Mouse (Mus musculus) A20 (cell line): ENCODE measurements around the gene Timm23.
"Not testable (repeated sequence)": the region's sequence is repeated elsewhere in the genome, so short reads cannot be mapped to it uniquely, and the experiment has no call there.

ENCODE experiments used
- DNase-seq: peaks from one replicate; pipeline ENCODE4 v3.0.0-alpha.2; 2011; ENCODE audit warnings: low read depth, low spot score

The Timm23 gene

DNA sequence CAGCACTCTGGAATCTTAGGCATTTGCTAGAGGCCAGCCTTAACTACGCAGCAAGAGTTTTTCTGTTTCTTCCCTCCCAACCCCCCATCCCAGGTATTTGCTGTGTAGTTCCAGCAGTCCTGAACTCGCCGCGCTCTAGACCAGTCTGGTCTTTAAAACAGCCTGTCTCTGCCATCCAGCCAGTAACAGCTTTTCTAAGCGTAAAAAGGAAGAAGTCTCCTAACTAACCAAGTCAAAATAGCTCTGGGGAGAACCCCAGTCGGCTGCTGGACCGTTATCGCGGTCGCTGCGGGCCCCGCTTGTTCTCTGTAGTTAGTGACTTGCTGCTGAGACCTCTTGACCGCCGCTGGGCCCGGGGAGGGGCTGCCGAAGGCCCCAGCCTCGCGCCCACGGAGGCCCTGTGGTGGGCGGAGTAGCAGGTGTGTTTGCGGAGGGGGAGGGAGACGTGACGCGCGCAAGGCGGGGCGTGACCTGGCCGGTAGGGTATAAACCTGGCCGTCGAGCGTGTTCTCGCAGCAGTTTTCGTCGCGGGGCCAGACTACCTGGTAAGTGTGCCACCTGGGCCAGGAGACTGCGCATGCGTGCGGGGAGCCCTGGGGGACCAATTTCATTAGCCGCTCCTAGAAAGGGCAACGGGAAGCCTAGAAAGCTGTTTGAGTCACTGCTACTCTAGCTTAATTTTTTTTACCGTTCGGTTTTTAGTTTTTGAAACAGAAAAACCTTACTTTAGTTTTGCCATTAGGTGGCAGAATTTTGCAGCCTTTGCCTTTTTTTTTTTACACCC lies 36.2 kb downstream of the Timm23 start:
- DNase-seq = peak; percentile 94

DNA sequence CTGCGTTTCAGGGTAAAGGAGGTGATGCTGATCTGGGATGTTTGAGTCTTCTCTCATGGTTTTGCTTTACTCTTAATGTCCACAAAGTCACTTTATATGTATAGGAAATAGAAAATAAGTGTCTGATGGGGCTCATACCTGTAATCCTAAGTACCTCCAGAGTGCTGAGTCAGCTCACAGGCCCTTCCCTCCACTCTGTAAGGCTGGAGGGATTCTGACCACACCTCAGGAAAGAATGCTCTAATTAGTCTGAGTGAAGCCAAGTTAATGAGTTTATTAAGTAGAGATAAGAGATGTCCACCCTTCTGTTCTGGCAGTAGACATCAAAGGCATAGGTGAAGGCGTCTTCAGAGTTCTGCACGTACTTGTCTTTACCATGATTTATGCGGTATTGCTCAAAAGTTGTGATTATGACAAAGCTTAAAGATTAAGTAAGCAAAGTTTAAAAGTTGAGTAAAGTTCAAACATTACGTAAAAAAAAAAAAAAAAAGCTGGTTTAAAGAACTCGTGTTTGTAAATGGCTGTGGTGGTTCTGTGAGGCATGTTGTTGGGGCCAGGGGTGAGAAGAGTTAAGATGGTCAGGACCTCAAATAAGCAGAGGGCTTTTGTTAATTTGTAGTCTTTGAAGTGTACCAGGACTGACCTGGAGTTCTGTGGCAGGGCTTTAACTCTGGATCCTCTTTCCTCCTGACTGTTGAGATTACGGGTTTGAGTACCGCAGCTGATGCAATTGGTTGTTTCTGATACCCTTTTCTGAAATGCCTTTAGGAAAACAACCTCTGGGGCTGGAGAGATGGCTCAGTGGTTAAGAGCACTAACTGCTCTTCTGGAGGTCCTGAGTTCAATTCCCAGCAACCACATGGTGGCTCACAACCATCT lies 37.3 kb downstream of the Timm23 start:
- DNase-seq = no peak

DNA sequence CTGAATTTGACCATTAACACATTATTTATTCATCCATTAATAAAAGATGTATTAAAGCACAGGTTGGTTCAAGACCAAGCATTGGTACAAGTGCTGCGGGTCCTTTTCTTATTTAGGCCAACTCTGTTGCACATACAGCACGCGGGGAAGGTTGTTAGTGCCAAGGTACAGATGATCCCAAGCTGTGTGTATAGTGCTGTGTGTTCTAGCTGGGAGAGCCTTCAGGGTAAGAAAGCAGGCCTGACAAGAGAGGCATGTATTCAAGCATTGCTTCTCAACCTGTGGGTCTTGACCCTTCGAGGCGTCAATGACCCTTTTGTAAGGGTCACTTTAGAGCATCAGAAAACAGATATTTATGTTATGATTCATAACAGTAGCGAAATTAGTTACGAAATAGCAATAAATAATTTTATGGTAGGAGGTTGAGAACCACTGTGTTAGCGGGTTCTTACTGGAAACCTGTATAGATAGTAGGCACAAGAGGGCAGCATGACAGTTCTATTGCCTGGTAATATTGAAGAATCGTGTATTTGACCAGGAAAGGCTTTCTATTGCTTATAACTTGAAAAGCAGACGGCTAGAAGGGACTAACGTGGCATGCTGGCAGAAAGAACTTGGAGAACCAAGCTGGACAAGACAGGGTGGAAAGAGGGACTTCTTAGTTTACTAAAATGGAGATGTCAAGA lies 38.4 kb downstream of the Timm23 start:
- DNase-seq = no peak

GRCm38 (mm10) chr14:32162231-32162630 lies 39.5 kb downstream of the Timm23 start:
- no peak for DNase-seq

DNA sequence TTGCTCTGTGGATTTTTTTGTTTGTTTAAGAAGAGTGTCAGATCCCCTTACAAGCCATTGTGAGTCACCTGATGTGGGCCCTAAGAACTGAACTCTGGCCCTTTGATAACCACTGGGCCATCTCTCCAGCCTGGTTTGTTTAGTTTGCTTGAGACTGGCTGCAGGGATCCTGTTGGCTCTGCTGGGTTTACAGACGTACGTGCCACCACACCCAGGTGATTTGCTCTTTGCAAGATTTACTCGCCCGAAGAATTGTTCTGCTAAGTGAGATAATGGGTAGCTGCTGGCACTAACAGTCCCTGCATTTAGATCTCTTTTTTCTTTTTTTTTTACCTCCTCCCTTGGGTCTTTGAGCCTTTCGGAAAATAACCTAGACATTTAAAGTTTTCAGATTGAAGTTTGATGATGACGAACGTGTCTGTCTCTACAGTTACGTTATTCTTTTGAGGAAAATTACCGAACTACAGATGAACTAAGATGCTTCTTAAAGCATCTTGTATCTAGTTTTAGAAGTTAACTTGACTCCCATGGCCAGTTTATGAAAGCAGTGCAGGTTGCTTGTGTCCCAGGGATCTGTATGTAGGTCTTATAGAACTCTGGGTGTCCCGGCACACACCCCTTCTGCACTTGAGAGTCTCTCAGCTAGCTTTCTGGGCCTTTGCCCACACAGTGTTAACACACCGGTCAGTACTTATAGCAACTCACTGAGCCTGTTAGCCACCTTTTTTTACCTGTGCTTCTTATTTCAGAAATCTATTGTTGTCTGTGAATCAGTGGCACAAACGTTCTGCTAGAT lies 40.4 kb downstream of the Timm23 start:
- DNase-seq = no peak

- DNase-seq = no peak
These were observed 41.1 kb downstream of the Timm23 start for GRCm38 (mm10) chr14:32160563-32160962.

- DNase-seq = peak; percentile 99
These were observed 41.9 kb downstream of the Timm23 start, which contains the start of gene Ncoa4 for GRCm38 (mm10) chr14:32159690-32160246. Gene Ncoa4, plus strand, starts transcription at chr14:32159865.

GRCm38 (mm10) chr14:32159150-32159670 lies 42.5 kb downstream of the Timm23 start:
- DNase-seq = peak; percentile 87

DNA sequence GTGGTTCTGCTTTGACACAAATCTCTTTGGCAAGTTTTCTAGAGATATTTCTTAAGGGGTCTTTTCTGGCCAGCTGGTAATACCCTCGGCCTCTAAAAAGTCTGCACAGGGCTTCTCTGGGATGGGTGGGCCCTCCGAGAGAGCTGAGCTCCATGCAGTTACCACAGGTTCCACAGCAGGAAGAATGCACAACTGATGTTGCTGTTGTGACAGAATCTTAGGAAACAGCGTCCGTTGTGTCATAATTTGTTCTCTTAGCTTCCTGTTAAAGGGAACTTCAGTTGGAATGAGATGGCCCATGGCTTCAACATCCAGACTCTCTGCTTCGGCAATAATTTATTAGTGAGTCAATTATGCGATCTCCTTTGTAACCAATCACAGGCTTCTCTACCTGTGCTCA lies 46.9 kb downstream of the Timm23 start:
- no peak for DNase-seq

- DNase-seq = no peak
These were observed 48.5 kb downstream of the Timm23 start for GRCm38 (mm10) chr14:32153156-32153555.

DNA sequence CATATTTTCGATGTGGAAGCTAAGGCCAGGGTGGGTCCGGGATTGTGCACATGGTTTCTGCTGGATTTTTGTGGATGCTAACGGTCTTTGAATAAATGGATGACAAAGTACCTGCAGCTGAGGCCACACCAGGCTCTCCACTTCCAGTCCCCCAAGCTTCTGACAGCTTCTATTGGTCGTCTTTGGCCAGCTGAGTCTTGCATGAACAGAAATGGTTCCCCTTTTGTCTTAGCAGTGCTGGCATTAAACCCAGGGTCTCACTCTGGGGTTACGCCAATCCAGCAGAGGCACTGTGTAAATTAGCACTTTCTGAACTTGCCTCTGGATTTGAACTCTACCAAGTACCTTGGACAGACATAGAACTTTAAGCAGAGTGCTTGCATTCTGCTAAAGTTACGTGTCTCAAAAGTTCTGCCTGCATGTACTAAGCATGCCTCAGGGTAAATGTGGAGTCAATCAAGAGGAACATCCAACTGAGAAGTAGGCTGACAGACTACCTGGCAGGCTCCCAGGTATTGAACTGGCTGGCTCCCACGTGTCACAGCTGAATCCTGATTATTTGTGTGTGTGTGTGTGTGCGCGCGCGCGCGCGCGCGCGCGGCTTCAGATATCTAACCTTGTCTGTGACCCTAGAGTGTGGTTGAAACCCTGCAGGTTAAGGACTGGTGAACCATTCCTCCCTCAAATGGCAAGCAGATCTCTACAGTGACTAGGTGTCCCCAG lies 49.3 kb downstream of the Timm23 start:
- DNase-seq = no peak

DNA sequence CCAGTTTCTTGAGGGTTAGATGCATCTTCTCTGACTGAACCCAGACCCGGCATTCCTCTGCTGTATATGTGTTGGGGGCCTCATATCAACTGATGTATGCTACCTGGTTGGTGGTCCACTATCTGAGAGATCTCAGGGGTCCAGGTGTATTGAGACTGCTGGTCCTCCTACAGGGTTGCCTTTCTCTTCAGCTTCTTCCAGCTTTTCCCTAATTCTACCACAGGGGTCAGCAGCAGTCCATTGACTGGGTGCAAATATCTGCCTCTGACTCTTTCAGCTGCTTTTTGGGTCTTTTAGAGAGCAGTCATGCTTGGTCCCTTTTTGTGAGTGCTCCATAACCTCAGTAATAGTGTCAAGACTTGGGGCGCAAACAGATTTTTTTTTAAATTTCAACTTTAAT lies 50.8 kb downstream of the Timm23 start:
- no peak for DNase-seq

- DNase-seq = no peak
These were observed 55.1 kb downstream of the Timm23 start for GRCm38 (mm10) chr14:32146578-32146977.

DNA sequence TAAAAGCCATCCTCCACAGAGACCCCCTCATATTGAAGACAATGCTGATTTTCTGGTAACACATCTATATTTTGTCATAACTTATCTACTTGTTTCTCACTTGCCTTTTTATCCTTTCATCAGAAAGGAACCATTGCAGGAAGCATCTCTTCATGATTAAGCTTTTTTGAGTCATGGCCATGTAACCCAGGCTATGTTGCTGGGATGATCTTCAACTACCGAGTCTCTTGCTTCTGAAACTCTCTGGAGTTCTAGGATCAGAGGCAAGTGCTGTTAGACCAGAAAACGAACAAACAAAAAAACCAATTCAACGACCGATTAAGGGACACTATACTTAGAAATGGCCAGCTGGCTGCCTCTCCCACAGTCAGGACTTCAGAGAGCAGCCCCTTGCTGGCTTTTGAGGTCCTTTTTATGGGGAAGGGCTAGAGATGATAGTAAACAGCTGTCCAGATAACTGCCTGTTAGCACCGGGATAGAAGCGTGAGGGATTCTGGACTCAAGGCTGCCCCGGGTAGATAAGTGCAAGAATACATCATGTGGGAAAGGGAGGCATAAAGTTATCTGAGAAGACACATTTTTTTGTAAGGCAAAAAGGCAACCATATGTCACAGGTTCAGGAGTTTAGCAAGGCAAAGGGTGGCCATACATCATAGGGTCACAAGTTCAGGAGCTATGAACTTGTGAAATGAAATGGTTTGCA lies 55.7 kb downstream of the Timm23 start:
- no peak for DNase-seq

DNA sequence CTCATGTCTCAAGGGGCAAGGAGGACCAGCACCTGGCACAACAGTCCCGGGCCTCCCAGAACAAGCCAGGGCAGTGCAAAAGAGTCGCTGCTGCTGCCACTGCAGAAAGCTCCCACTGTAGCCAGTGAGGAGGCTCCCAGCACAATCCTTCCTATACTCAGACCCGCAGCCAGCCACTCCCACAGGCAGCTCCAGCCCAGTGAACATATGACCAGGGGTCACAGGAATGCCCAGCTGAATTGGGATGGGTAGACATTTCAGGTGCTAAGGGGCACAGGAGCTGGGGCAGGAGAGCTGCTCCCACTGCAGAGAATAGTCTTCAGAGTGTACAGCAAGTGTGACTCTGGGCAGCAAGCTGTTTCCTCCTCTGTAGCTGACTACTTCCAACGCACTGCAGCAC lies 56.3 kb downstream of the Timm23 start:
- DNase-seq = no peak

DNA sequence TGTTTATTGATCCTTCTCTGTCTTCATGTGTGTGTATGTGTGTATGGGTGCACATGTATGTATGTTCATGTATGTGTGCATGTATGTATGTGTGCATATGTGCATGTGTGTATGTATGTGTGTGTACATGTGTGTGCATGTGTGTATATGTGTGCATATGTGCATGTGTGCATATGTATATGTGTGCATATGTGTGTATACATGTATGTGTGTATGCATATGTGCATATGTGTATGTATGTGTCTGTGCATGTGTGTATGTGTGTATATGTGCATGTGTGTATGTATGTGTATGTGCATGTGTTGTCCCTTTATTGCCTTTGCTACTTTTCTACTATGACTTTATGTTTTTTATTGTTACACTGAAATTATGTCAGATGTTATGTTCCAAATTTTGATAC lies 57.0 kb downstream of the Timm23 start:
- no peak for DNase-seq

DNA sequence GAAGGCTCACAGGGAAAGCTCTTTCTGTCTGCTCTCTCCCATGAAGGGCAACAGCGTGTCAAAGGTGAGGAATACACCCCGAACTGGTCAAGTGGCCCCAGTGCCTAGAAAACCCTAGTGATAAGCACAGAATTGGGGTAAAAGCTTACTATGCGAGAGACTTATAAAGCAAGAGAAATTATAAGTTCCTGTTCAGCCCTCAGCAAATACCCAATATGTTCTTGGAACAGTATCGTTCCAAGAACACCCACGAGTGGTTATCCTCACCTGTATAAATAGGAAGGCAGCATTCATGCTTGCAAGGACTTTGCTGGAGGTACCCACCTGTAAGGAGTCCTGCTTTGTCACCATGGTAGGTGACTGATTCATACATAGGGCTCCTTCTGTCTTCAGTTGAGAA lies 60.0 kb downstream of the Timm23 start, which contains the start of gene Msmb:
Gene Msmb (plus strand): TSS at position 301 of the 400 bp plus-strand sequence.
- no peak for DNase-seq

DNA sequence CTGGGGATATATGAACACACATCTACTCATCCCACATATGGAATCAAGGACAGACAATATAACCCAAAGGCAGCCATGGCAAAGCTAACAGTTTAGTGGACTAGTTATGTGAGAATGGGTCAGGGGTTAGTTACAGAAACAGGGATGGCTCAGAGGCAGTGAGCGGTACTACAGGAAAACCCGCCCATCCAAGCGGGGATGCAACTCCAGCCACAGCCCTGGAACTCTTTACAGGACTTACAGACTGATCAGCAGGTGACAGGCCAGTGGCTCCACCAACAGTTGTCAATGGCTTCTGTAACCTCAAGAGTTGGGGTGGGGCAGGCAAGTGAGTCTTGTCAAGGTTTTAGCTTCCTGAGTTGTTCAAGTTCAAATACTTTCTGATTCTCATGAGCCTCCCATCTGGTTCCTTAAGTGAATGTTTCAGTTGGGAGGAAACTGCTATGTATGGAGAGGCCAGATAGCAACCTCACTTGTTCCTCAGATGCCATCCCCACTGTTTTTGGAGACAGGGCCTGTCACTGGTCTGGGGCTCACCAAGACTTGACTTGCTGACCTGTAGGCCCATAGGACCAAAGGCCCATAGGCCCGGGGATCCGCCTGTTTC lies 61.2 kb downstream of the Timm23 start:
- DNase-seq = no peak

DNA sequence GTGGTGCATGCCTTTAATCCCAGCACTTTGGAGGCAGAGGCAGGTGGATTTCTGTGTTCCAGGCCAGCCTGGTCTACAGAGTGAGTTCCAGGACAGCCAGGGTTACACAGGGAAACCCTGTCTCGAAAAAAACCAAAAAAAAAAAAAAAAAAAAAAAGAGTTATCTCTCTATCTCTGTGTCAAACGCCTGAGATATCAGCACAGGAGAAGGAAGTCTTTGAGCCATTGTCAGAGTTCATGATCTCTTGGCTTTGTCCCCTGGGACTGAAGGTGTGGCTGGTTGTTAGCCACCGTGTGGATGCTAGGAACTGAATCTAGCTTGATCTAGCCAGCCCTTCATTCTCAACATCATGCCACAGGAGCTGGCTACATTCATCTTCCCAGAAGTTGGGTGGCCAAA lies 65.2 kb downstream of the Timm23 start:
- not testable (repeated sequence) for DNase-seq
